8 mouse cellular contexts compared by ENCODE assay signal in the genomic region with DNA sequence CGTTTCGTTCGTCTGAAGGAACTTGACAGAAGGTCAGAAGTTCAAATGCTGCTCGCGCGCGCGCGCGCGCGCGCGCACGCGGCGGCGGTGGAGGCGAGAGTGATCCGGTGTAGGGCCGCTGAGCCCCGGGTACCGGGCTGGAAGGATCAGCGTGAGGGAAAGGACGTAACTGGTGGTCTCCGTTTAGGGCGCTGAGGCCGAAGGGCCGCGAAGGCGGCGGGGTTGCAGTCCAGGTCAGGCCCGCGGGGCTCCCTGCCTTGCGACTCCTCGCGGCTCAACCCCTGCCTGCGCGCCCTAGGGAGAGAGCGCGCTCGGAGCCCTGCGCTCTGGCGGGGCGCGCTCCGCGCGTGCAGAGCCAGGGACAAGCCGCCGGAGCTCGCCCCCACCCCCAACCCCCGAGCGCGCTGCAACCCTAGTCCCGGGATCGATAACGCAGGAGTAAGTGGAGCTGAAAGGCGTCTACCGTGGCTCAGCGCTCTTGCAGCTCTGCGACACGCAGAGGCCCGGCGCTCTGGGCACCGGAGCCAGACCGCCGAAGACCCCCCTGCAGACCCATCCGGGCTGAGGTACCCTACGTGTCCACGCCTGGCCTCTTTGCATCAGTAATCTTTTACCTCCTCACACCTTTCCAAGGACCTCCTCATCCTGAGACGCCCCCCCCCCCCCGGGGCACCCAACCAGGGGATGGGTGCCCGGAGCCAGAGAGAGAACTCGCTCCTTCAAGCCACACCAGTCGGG. TPM values are rescaled to one million over a fixed set of nuclear protein-coding genes. Genes with fewer than 3 reads are reported as not detected.
A peak's percentile ranks its signal among the peaks of the same experiment; 100 is the strongest.
DNase-seq lines count a peak whose midpoint lies in the region; ATAC-seq and TF ChIP-seq lines count a peak whose summit lies in the region.

No protein-coding gene starts in this region.

- no peak for TF ChIP-seq POLR2A in cerebellum, adult 2 months (IDR thresholded peaks at IDR 0.05; ENCODE audit: borderline replicate concordance, insufficient read depth, low read length)

- TF ChIP-seq EP300 in lung, postnatal 0 days (IDR thresholded peaks at IDR 0.05), result no peak

- H3K36me3 ChIP-seq in lung, postnatal 0 days (ENCODE audit: insufficient read depth, low read length), result no peaks in the 10 kb centered on the region

- under 1% methylated on average over 76 of the region's 76 CpGs for WGBS in cerebellum, adult 2 months
- 2% methylated on average over 63 of the region's 76 CpGs for WGBS in lung, postnatal 0 days

- no peak for ATAC-seq in cerebellum, adult (ENCODE audit: insufficient number of reproducible peaks, low FRiP score, low TSS enrichment)
- peak; percentile 16; the same call in 1 of the 2 replicates for ATAC-seq in lung, postnatal 0 days

- H3K27ac ChIP-seq in cerebellum, adult 2 months (ENCODE audit: insufficient read depth, low read length), result no peak overlapping the region
- peak overlapping the region; percentile 90 for H3K27ac ChIP-seq in lung, postnatal 0 days (ENCODE audit: low read length)

- H3K4me3 ChIP-seq in cerebellum, adult 2 months (replicated peaks; ENCODE audit: insufficient read depth, low read depth, low read length), result peak overlapping the region; percentile 29
- peak overlapping the region; percentile 48 for H3K4me3 ChIP-seq in lung, postnatal 0 days (ENCODE audit: low read depth, low read length)

- no peak for DNase-seq in cerebellum, adult 2 months
- DNase-seq in urinary bladder, postnatal 14 days (ENCODE audit: low spot score), result peak; percentile 29
- DNase-seq in urinary bladder, adult 18-20 months (ENCODE audit: low spot score in 2 of 2), result no peak
- peak; percentile 35 for DNase-seq in kidney, adult 11 months
- no peak for DNase-seq in lung, postnatal 0 days (ENCODE audit: low spot score)
- DNase-seq in yolk sac, embryonic 10.5 days (ENCODE audit: low spot score), result peak; percentile 31
- DNase-seq in thymus, postnatal 36 days, result no peak

- H3K27me3 ChIP-seq in cerebellum, adult 2 months (ENCODE audit: control insufficient read depth, insufficient read depth, low read length), result peaks cover 6% of the 10 kb centered on the region; the same call in 1 of the 2 replicates
- H3K27me3 ChIP-seq in lung, postnatal 0 days (replicated peaks; ENCODE audit: insufficient read depth, low read length), result peaks cover 57% of the 10 kb centered on the region

- no peaks in the 10 kb centered on the region for H3K9me3 ChIP-seq in lung, postnatal 0 days (ENCODE audit: low read length)

- TF ChIP-seq CTCF in cerebellum, adult 2 months (IDR thresholded peaks at IDR 0.05; ENCODE audit: borderline replicate concordance, insufficient read depth, low read depth, low read length), result no peak
- TF ChIP-seq CTCF in lung, postnatal 0 days (IDR thresholded peaks at IDR 0.05), result no peak

- peak overlapping the region; percentile 65 for H3K4me2 ChIP-seq in lung, postnatal 0 days (replicated peaks; ENCODE audit: low read depth, low read length)

- no peaks in the 10 kb centered on the region for H3K4me1 ChIP-seq in cerebellum, adult 2 months (ENCODE audit: control insufficient read depth, insufficient read depth, low read length)
- H3K4me1 ChIP-seq in lung, postnatal 0 days (ENCODE audit: insufficient read depth, low read depth, low read length), result no peaks in the 10 kb centered on the region

- H3K9ac ChIP-seq in lung, postnatal 0 days (replicated peaks; ENCODE audit: low read depth), result peak overlapping the region; percentile 1

RNA-seq across cellular contexts. Expression of gene Shh, which starts 2.5 kb away (rescaled TPM):
- polyA plus RNA-seq in cerebellum, adult 2 months (2012; rRNA removed), result 5.1 TPM in 2 replicates
- 9.7 and 11.7 TPM in 2 replicates for polyA plus RNA-seq in lung, postnatal 0 days (2015; fragmentation: Nextera tagmentation; extraction: Ambion mirVana)

Comparison
In these comparisons a context has a peak if more than half of its experiments do, and no peak if none do; other contexts are left out.
1. DNase-seq: peak in urinary bladder, postnatal 14 days (single experiment), kidney, adult 11 months (single experiment) and yolk sac, embryonic 10.5 days (single experiment); none in cerebellum, adult 2 months (0 of 2), urinary bladder, adult 18-20 months (0 of 2), lung, postnatal 0 days (single experiment) and thymus, postnatal 36 days (0 of 2).